Mouse (Mus musculus): ENCODE results near the gene Maats1. TPM values are rescaled to one million over a fixed set of nuclear protein-coding genes. Genes with fewer than 3 reads are reported as not detected.

Maats1 gene
- total RNA-seq (2021) = under 1 TPM in 1 of 2 experiments, not detected in 1; 0.13 TPM
- long read RNA-seq, experiment 1 = 0 reads
- long read RNA-seq, experiment 2 = 0 reads

- peak; percentile 83 to 84 for DNase-seq
Observed at GRCm38 (mm10) chr16:38341396-38342324, at the start of gene Maats1. TSS of gene Maats1 (minus strand) at chr16:38342143.

DNA sequence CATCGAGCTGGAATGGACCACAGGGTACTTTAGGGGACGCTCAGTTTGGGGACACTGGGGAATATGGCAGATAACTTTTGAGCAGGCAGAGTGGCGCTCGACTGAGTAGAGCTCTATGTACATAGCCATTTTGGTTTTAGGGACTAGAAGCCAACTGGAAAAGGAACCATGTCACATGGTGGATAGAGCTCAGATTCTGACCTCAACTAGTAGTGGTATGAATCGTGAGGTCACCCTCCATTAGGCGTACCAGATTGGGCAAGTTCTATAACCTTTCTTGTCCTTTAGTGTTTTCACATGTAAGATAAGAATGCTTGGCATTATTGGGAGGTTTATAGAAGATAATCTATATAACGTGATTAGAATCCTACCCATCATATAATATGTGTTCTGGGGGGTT, 48.4 kb upstream of the Maats1 start:
- DNase-seq = no peak

- DNase-seq = no peak
Observed at GRCm38 (mm10) chr16:38389284-38389893, 47.4 kb upstream of the Maats1 start.

DNA sequence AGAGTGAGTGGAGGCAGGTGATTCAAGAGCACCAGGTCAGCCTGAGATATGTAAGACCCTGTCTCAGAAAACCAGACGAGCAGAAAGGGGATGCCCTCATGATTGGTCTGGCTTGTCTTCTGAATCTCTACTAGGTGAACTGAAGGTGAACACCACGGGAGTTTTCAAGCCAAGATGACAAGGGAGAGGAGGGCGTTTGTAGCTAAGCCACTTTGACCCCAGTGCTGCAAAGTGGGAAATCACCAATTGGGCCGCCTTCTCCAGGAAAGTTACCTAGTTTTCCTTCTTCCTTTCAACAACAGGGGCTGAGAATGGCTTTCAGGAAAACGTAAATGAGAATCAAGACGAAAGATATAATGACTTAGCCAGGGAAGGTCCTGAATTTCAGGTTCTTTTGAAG, 46.8 kb upstream of the Maats1 start:
- DNase-seq = no peak

- no peak for DNase-seq
Observed at GRCm38 (mm10) chr16:38387389-38387788, 45.4 kb upstream of the Maats1 start.

- DNase-seq = no peak
Observed at GRCm38 (mm10) chr16:38385700-38386099, 43.8 kb upstream of the Maats1 start.

DNA sequence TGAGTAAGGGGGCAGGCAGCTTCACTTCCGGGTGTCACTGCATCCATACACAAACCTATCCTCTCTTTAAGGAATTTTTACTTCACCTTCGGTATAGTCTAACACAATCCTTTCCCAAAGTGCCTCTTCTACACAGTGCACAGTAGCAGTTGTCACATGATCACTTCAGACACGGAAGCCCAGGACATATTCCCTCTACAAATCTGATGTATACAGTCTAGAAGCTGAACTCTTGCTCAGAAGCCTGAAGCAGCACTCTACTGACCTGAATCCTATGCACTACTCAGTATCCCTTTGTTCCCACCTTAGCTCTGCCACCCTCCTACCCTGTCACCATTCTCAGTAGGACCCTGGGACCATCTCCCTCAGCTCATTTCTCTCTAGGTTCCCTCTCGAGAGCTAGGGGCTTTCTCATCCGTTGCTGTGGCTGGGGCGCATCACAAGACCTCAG, 43.3 kb upstream of the Maats1 start:
- DNase-seq = no peak

DNA sequence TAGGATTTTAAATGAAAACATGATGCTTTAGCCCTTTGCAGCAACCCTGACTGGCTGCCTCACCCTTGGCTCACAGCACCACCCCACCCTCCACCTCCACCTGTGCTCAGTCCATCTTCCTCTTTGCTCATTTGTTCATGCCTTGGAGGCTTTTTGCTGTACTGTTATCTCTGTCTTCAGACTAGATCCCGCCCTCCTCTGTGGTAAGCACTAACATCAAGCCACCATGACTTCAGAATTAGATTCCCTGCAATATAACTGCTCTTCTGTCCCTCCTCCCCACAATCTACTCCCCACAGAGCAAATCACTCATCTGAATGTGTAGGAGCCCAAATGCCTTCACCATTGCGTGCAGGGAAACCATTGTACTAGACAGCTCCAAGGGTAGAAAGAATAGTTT, 41.7 kb upstream of the Maats1 start:
- no peak for DNase-seq

GRCm38 (mm10) chr16:38379926-38380325, 38.0 kb upstream of the Maats1 start:
- DNase-seq = no peak

- DNase-seq = no peak
Observed at GRCm38 (mm10) chr16:38379493-38379892, 37.5 kb upstream of the Maats1 start.

GRCm38 (mm10) chr16:38379088-38379487, 37.1 kb upstream of the Maats1 start:
- DNase-seq = no peak

DNA sequence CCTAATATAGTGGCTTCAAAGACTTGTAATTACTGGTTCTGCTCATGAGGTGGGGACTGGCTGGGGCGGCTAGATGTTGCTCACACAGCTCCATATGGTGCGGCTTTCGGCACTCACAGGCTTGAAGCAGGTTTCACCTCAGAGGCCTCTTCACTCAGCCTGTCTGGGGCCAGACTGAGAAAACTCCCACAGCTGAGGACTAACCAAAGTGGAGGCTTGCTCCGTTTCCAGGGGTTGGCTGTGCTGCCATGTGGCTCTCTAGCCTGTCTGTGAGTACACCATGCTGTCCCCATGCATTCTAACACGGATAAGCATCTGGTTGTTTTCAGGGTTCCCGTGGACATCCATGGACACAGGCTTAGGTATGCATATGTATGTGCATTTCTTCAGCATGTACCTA, 36.6 kb upstream of the Maats1 start:
- no peak for DNase-seq

DNA sequence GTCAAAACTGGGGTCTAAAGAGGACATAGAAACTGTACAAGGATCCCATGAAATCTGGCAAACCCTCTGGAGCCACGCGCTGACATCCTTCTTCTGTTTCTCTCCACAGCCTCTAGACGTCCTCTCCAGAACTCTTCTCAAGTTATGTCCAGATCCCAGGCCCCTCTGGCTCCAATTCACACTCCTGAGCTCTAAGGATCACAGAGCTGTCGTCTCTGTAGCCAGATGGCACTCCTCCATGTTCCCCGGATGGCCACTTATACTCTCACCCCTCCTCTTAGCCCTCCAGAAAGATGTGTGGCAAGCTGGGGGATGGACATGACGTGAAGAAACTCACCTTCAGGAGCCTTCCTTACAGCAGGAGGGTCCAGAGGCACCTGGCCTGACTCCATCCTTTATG, 35.6 kb upstream of the Maats1 start:
- peak in 1 of 2 experiments; percentile 25 for DNase-seq

- no peak for DNase-seq
Observed at GRCm38 (mm10) chr16:38376841-38377249, 34.9 kb upstream of the Maats1 start.

DNA sequence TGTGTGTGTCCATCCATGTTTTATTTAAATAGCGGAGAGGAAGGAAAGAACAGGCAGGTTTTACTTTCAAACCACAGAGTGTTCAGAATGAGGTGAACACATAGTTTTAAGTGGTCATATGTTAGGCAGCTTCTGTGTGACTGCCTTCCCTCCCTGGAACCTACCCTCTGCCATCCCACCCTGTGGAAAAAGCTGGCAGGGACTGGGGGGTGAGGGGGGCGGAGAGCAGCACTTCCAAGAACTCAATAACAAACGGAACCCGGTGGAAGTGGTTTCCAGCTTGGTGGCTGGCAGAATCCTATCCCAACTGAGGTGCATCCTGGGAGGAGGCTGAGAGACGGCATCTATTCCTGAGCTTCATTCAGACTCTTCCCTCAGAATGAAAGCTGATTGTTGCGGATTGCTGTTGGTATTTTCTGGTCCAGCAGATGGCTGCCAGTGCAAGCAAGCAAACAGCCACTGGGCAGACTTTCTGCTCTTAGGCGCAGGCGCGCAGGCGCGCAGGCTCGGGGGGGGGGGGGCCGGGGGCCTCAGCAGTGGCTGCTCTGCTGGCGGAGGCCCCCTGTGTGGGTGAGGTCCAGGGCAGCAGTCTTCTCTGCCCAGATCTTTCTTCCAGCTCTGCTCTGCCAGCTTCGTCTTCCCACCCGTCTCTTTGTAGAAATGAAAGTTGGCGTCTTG, 34.4 kb upstream of the Maats1 start:
- peak; percentile 50 to 57 for DNase-seq

DNA sequence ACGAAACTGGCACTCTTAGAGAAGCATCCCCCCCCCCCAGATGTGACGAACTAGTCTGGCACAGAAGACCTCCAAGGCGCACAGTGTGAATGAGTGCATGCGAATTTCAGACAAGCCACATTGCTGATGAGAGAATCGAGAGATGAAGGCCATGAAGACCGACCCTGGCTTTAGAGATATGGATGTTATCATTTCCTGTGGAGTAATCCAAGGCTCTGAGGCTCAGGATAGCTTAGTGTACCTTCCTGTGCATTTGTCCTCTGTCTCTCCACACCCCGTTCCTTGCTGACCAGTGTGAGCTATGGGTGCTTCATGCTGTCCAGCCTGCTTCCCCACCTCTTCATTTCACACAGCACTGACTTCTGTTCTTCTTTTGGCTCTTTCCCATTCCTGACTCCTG, 33.2 kb upstream of the Maats1 start:
- DNase-seq = no peak

DNA sequence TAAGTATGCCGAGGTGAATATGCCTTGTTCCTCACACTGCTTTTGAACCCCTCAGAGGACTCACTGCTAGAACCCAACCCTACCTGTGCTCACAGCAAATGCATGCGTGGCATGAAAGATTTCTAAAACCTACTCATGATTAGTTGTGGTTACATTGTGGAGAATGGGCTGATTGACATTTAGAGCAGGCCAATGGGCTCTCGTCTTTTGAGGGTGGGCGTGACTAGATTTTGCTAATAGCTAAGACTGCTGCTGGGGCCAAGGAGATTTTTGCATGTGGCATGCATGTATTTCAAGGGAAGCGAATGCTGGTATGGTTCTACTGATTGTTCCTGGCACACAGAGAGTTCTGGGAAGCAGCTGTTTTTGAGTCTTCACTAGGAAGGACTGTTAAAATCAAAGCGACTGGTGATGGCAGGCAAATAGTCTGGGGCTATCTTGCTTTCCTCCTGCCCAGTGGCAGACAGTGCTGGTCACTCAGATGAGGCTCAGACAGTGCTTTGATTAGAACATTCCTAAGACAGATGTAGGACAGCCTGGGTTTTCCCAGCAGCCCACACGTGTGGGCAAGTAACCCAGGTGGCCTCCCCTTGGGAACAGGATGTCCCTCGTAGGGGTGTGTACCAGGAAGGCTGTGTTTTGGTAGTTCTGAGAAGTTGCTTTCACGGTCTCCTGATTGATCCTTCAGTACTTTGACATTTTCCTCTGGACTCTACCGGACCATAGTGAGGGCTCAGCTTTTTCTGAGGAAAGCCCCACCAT, 32.6 kb upstream of the Maats1 start:
- DNase-seq = peak in 1 of 2 experiments; percentile 40

GRCm38 (mm10) chr16:38373941-38374340, 32.0 kb upstream of the Maats1 start:
- no peak for DNase-seq

GRCm38 (mm10) chr16:38373439-38373838, 31.5 kb upstream of the Maats1 start:
- peak; percentile 52 to 73 for DNase-seq

- DNase-seq = no peak
Observed at GRCm38 (mm10) chr16:38372876-38373275, 30.9 kb upstream of the Maats1 start.

GRCm38 (mm10) chr16:38371705-38372296, 29.9 kb upstream of the Maats1 start:
- DNase-seq = no peak

Measured in heart, adult 18-20 months (tissue).